Mouse (Mus musculus): ENCODE measurements around the gene Pnrc1. TPM values are rescaled to one million over a fixed set of nuclear protein-coding genes. Genes with fewer than 3 reads are reported as not detected.

The Pnrc1 gene
- polyA plus RNA-seq, 1 experiment from 2014 or later = 113 TPM

Other genes starting within 250 kb of the Pnrc1 start
- gene Gabrr2, start 227.2 kb downstream of the Pnrc1 start, polyA plus RNA-seq (2016; fragmentation: Nextera tagmentation; extraction: Ambion mirVana) = 0.55 and 0.80 TPM in 2 replicates
- 0.26 TPM in 1 of 2 replicates, not detected in the other for gene Gabrr1, start 157.6 kb downstream of the Pnrc1 start, polyA plus RNA-seq (2016; fragmentation: Nextera tagmentation; extraction: Ambion mirVana)
- gene Pm20d2, start 100.4 kb downstream of the Pnrc1 start, polyA plus RNA-seq (2016; fragmentation: Nextera tagmentation; extraction: Ambion mirVana) = 1.3 and 1.6 TPM in 2 replicates
- 14.3 and 16.9 TPM in 2 replicates for gene Srsf12, start 81.2 kb downstream of the Pnrc1 start, polyA plus RNA-seq (2016; fragmentation: Nextera tagmentation; extraction: Ambion mirVana)
- gene Rngtt, start 20.1 kb upstream of the Pnrc1 start, polyA plus RNA-seq (2016; fragmentation: Nextera tagmentation; extraction: Ambion mirVana) = 34.1 and 35.1 TPM in 2 replicates